Mouse (Mus musculus) myocyte (in vitro differentiated cells): ENCODE measurements at regions not wholly inside any gene's neighbourhood (a gene's known extent, or its start where the extent isn't known, plus 50 kb on each side); places are given as distances from the start of the nearest gene placed in this dataset.

Experiments used
- MAX ChIP-seq: IDR thresholded peaks from one replicate; pipeline ENCODE4 v1.6.1; 2011; ENCODE audit warnings: low read depth, mild to moderate bottlenecking, control low read depth
- POLR2A ChIP-seq: IDR thresholded peaks from one replicate; pipeline ENCODE4 v1.6.1; 2011; ENCODE audit warnings: low read depth, mild to moderate bottlenecking, control low read depth, moderate library complexity; ENCODE audit not compliant: insufficient read length
- USF1 ChIP-seq: IDR thresholded peaks from one replicate; pipeline ENCODE4 v1.6.1; 2011; ENCODE audit warnings: low read depth, mild to moderate bottlenecking, control low read depth, moderate library complexity

DNA sequence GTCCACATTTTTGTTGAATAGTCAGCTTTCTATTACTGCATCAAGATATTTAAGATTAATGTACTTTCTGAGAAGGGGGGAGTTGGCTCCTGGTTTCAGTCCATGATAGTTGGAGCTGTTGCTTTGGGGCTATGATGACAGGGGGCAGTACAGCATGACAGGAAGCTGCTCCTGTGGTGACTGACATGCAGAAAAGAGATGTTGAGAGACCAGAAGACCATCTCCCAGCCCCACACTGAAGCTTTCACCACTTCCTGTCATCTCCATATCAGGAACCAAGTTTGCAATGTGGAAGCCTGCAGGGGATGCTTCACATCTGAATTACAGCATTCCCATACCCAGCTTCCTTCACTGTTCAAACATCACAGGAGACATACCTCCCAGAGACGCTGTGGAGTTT, 457.5 kb downstream of the Rnf144a start:
- TF ChIP-seq POLR2A (no peak), MAX (no peak), USF1 (no peak)
